Mouse (Mus musculus) C2C12 (cell line): Measurements from ENCODE around the gene Stk33.

Source experiments
- CTCF ChIP-seq: IDR thresholded peaks from one replicate; pipeline ENCODE4 v1.5.1; 2011; ENCODE audit not compliant: control insufficient read depth, insufficient read depth, insufficient read length
- MAX ChIP-seq: IDR thresholded peaks from one replicate; pipeline ENCODE4 v1.6.1; 2011; ENCODE audit warnings: mild to moderate bottlenecking, control low read depth
- USF1 ChIP-seq: IDR thresholded peaks from one replicate; pipeline ENCODE4 v1.6.1; 2011; ENCODE audit warnings: low read depth, mild to moderate bottlenecking, control low read depth, moderate library complexity

- TF ChIP-seq USF1 (no peak), CTCF (no peak), MAX (no peak)
Observed at GRCm38 (mm10) chr7:109358435-109359187, 80.3 kb downstream of the Stk33 start.
